Mouse (Mus musculus) embryonic facial prominence, embryonic 14.5 days (tissue): ENCODE data around the gene Akp3. TPM values are rescaled to one million over a fixed set of nuclear protein-coding genes. Genes with fewer than 3 reads are reported as not detected.

Source experiments
- ATAC-seq: fragments of 200-750 bp; cut with Nextera tagmentation; 2 replicates; pipeline ENCODE4 v1.8.0; 2017; ENCODE audit warnings: low read depth, moderate number of reproducible peaks, moderate TSS enrichment
- DNase-seq: peaks from one replicate; pipeline ENCODE4 v3.0.0-alpha.2; 2015; ENCODE audit warnings: low spot score
- H3K27ac ChIP-seq: fragments of 300-500 bp; sonication (generic); replicated peaks from 2 replicates; pipeline ENCODE4 v1.5.1; 2014; ENCODE audit warnings: low read depth, mild to moderate bottlenecking, low read length, moderate library complexity
- H3K27me3 ChIP-seq: fragments of 300-500 bp; sonication (generic); replicated peaks from 2 replicates; pipeline ENCODE4 v1.6.1; 2014; ENCODE audit warnings: low read length; ENCODE audit not compliant: control insufficient read depth, insufficient read depth
- H3K36me3 ChIP-seq: fragments of 300-500 bp; sonication (generic); 2 replicates; pipeline ENCODE4 v1.6.1; 2014; ENCODE audit warnings: low read length, mixed read lengths; ENCODE audit not compliant: control insufficient read depth, insufficient read depth
- H3K4me1 ChIP-seq: fragments of 300-500 bp; sonication (generic); 2 replicates; pipeline ENCODE4 v1.6.1; 2014; ENCODE audit warnings: antibody characterized with exemption, low read length; ENCODE audit not compliant: control insufficient read depth, insufficient read depth
- H3K4me2 ChIP-seq: fragments of 300-500 bp; sonication (generic); 2 replicates; pipeline ENCODE4 v1.6.1; 2014; ENCODE audit warnings: low read depth, mild to moderate bottlenecking, low read length, moderate library complexity, mixed read lengths
- H3K4me3 ChIP-seq: fragments of 300-500 bp; sonication (generic); 2 replicates; pipeline ENCODE4 v1.5.1; 2014; ENCODE audit warnings: low read depth, mild to moderate bottlenecking, low read length
- H3K9ac ChIP-seq: fragments of 300-500 bp; sonication (generic); 2 replicates; pipeline ENCODE4 v1.6.1; 2014; ENCODE audit warnings: low read depth, mild to moderate bottlenecking, low read length, moderate library complexity, mixed read lengths
- H3K9me3 ChIP-seq: fragments of 300-500 bp; sonication (generic); 2 replicates; pipeline ENCODE4 v1.6.1; 2016; ENCODE audit warnings: low read length; ENCODE audit not compliant: control insufficient read depth
- WGBS: fragments of 180-500 bp; shearing (Covaris S2); extraction: QIAGEN DNeasy Blood & Tissue Kit; methylation state at CpG from one replicate; pipeline ENCODE4 v1.1.7; 2014; 5-methylcytosine and 5-hydroxymethylcytosine counted together
- polyA plus RNA-seq: library from polyadenylated mRNA; unstranded; fragments of >200 nt; fragmentation: Nextera tagmentation; extraction: Ambion mirVana; gene quantifications from 2 replicates; pipeline ENCODE4 v1.2.1, GENCODE M21; 2014

Gene Akp3
- polyA plus RNA-seq, 1 experiment from 2014 or later: 0.10 TPM

GRCm38 (mm10) chr1:87103936-87104335 lies 20.8 kb upstream of the Akp3 start:
- no peak for DNase-seq
- WGBS: 63% methylated on average over 1 of the region's 1 CpGs

GRCm38 (mm10) chr1:87106536-87106935 lies 18.2 kb upstream of the Akp3 start:
- DNase-seq (no peak), ATAC-seq (no peak)
- WGBS: 86% methylated on average over 8 of the region's 8 CpGs
- Histone ChIP-seq H3K4me2 (no peak overlapping the region), H3K4me3 (no peak overlapping the region), H3K27ac (no peak overlapping the region), H3K27me3 (no peaks in the 10 kb centered on the region), H3K36me3 (no peaks in the 10 kb centered on the region), H3K9me3 (no peaks in the 10 kb centered on the region), H3K9ac (no peak overlapping the region), H3K4me1 (no peaks in the 10 kb centered on the region)

More at GRCm38 (mm10) chr1:87103936-87104335, 20.8 kb upstream of the Akp3 start:
- Histone ChIP-seq H3K36me3 (no peaks in the 10 kb centered on the region), H3K4me2 (no peak overlapping the region), H3K4me3 (no peak overlapping the region), H3K4me1 (no peaks in the 10 kb centered on the region), H3K27me3 (no peaks in the 10 kb centered on the region), H3K9ac (no peak overlapping the region), H3K9me3 (no peaks in the 10 kb centered on the region), H3K27ac (no peak overlapping the region)
- ATAC-seq: no peak

DNA sequence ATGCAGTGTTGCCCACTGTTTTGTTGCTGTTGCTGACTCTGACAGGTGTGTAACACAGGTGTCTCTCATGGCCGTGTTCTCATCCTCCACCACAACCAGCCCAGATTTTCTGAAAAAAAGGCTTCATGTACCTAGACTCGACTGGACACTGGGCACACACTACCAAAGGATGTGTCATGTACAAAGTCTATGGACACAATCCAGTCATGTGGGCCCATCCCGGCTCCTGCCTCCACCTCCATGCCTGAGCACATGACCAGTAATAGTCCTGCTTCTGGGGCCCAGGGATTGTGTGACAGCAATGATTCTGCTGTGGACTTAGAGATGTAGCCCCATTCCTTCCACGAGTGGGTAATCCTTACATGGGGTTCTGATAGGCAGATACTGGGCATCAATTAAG lies 16.2 kb upstream of the Akp3 start:
- DNase-seq: no peak
- H3K4me2 ChIP-seq: no peak overlapping the region
- WGBS: 86% methylated on average over 4 of the region's 4 CpGs
- no peak overlapping the region for H3K4me3 ChIP-seq
- H3K27ac ChIP-seq: no peak overlapping the region
- ATAC-seq: no peak
- no peaks in the 10 kb centered on the region for H3K36me3 ChIP-seq
- no peaks in the 10 kb centered on the region for H3K27me3 ChIP-seq
- no peaks in the 10 kb centered on the region for H3K9me3 ChIP-seq
- H3K4me1 ChIP-seq: no peaks in the 10 kb centered on the region
- no peak overlapping the region for H3K9ac ChIP-seq

DNA sequence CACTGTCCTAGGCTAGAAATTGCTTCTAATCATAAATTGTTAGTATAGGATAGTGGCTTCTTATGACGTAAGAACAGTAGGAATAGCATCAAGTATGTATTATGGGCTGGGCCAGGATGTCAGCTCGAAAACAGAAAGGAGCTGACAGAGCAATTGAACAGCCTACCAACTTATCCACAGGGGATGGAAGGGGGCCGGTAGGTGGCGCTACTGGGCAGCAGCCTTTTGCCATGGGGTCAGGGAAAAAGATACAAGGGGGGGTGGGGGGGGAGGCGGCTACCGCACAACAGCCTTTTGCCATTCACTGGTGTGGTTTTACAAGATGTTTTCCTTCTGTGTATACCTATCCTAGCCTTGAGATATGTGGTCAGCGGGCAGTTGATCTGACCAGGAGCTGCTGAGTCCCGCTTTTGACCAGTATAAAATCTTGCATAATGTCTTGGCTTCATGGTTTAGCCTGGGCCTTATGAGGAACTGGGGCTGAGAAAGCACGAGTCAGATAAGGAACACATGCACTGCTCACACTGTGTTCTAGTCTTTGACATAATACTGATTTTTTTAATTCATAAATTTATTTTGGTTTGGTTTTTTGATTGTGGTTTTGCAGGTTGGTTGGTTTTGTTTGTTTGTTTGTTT lies 12.9 kb upstream of the Akp3 start:
- Histone ChIP-seq H3K9me3 (no peaks in the 10 kb centered on the region), H3K4me2 (no peak overlapping the region), H3K27ac (no peak overlapping the region), H3K4me3 (no peak overlapping the region), H3K4me1 (no peaks in the 10 kb centered on the region), H3K36me3 (no peaks in the 10 kb centered on the region), H3K27me3 (no peaks in the 10 kb centered on the region), H3K9ac (no peak overlapping the region)
- DNase-seq: no peak
- WGBS: 44% methylated on average over 9 of the region's 9 CpGs
- no peak for ATAC-seq

- H3K4me2 ChIP-seq: no peak overlapping the region
- DNase-seq (no peak), ATAC-seq (no peak)
- no peak overlapping the region for H3K27ac ChIP-seq
- 76% methylated on average over 1 of the region's 1 CpGs for WGBS
- H3K4me3 ChIP-seq: no peak overlapping the region
- H3K36me3 ChIP-seq: no peaks in the 10 kb centered on the region
- no peaks in the 10 kb centered on the region for H3K27me3 ChIP-seq
- H3K9ac ChIP-seq: no peak overlapping the region
- no peaks in the 10 kb centered on the region for H3K9me3 ChIP-seq
- H3K4me1 ChIP-seq: no peaks in the 10 kb centered on the region
Measured at GRCm38 (mm10) chr1:87114784-87115183, 10.0 kb upstream of the Akp3 start.

DNA sequence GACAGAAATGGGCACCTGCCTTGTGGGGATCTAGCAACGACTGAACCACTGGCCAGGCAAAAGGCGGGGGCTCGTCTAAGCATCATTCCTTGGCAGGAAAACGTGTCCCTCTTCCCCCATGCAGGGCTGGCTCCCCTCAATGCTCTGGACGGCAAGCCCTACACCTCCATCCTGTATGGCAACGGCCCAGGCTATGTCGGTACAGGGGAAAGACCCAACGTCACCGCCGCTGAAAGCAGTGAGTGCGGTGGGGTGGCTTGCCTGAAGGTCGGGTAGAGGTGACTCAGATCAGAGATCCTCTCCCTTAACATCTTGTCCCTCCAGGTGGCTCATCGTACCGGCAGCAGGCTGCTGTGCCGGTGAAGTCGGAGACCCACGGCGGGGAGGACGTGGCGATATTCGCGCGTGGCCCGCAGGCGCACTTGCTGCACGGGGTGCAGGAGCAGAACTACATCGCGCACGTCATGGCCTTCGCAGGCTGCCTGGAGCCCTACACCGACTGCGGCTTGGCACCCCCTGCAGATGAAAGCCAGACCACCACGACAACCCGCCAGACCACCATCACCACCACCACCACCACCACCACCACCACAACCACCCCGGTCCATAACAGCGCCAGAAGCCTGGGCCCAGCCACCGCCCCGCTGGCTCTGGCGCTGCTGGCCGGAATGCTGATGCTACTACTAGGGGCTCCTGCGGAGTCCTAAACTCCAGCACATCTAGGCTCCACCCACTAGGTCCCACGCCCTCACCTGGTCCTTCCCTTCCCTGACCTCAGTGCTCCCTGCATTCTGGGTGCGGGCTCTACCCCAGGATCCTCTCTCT lies 2.6 kb downstream of the Akp3 start:
- ATAC-seq (no peak), DNase-seq (no peak)
- H3K4me1 ChIP-seq: no peaks in the 10 kb centered on the region
- H3K9me3 ChIP-seq: no peaks in the 10 kb centered on the region
- H3K36me3 ChIP-seq: no peaks in the 10 kb centered on the region
- WGBS: 14% methylated on average over 19 of the region's 43 CpGs
- H3K4me3 ChIP-seq: peak overlapping the region; percentile 14; the same call in 1 of the 2 replicates
- no peak overlapping the region for H3K27ac ChIP-seq
- H3K9ac ChIP-seq: no peak overlapping the region
- peaks cover 34% of the 10 kb centered on the region for H3K27me3 ChIP-seq
- H3K4me2 ChIP-seq: peak overlapping the region; percentile 40

- no peak overlapping the region for H3K27ac ChIP-seq
- H3K9ac ChIP-seq: no peak overlapping the region
- DNase-seq (no peak), ATAC-seq (no peak)
- no peaks in the 10 kb centered on the region for H3K36me3 ChIP-seq
- H3K4me3 ChIP-seq: no peak overlapping the region
- 79% methylated on average over 4 of the region's 4 CpGs for WGBS
- H3K4me2 ChIP-seq: no peak overlapping the region
- H3K9me3 ChIP-seq: no peaks in the 10 kb centered on the region
- no peaks in the 10 kb centered on the region for H3K4me1 ChIP-seq
- peaks cover 26% of the 10 kb centered on the region for H3K27me3 ChIP-seq
Measured at GRCm38 (mm10) chr1:87131803-87132202, 7.0 kb downstream of the Akp3 start.

GRCm38 (mm10) chr1:87141550-87141949 lies 16.8 kb downstream of the Akp3 start:
- H3K4me2 ChIP-seq: no peak overlapping the region
- DNase-seq (no peak), ATAC-seq (no peak)
- no peaks in the 10 kb centered on the region for H3K27me3 ChIP-seq
- no peak overlapping the region for H3K4me3 ChIP-seq
- no peak overlapping the region for H3K9ac ChIP-seq
- H3K4me1 ChIP-seq: no peaks in the 10 kb centered on the region
- H3K27ac ChIP-seq: no peak overlapping the region
- H3K9me3 ChIP-seq: no peaks in the 10 kb centered on the region
- WGBS: 74% methylated on average over 4 of the region's 4 CpGs
- no peaks in the 10 kb centered on the region for H3K36me3 ChIP-seq
